Mouse (Mus musculus): ENCODE measurements at regions not wholly inside any gene's neighbourhood (a gene's known extent, or its start where the extent isn't known, plus 50 kb on each side); places are given as distances from the start of the nearest gene placed in this dataset.

GRCm38 (mm10) chr17:83967007-83967406 is 119.2 kb upstream of the Haao start:
- DNase-seq (ENCODE audit: low read depth in 2 of 2, low spot score in 2 of 2), result no peak

- no peak for DNase-seq (ENCODE audit: low read depth in 2 of 2, low spot score in 2 of 2)
Observed at GRCm38 (mm10) chr17:83964454-83965211, 116.9 kb upstream of the Haao start.

GRCm38 (mm10) chr17:83963561-83963960 is 115.8 kb upstream of the Haao start:
- DNase-seq (ENCODE audit: low read depth in 2 of 2, low spot score in 2 of 2), result no peak

DNA sequence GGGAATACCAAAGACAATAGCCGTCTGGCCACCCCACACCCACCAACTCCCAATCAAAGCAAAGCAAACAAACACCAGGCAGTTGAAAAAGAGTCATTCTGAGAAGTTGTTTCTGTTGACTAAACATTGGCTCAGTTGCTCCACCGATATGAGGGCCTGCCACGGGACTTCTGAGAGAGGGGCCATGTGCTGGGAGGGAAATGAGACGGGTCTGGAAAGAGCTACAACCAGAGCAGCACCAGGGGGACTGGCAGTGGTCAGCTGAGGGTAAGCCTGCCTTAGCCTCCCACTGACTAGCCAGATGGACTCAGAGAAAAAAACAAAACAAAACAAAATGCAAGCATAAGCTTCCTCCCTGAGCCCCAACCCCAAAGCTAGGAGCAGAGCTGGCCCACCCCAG is 115.1 kb upstream of the Haao start:
- no peak for DNase-seq (ENCODE audit: low read depth in 2 of 2, low spot score in 2 of 2)

- peak in 1 of 2 experiments; percentile 26 for DNase-seq (ENCODE audit: low read depth in 2 of 2, low spot score in 2 of 2)
Observed at GRCm38 (mm10) chr17:83962126-83962525, 114.4 kb upstream of the Haao start.

- no peak for DNase-seq (ENCODE audit: low read depth in 2 of 2, low spot score in 2 of 2)
Observed at GRCm38 (mm10) chr17:83960821-83961220, 113.1 kb upstream of the Haao start.

DNA sequence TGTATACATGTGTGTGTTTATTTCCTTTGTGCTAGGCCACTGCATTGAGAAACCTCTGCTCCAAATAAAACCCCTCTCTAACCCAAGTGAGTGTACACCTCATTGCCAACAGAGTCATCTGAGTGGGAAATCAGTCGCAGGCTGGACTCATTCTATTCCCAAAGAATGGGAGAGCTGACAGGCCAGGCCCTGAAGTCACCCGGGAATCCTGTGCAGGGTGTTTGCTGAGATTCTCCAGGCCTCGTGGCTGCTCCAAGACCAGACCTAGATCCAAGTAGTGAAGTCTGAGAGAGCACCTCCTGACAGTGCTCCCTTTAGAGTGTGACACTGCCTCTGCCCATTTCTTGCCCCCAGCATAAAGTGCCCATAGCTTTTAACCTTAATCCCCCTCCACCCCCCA is 112.4 kb upstream of the Haao start:
- no peak for DNase-seq (ENCODE audit: low read depth in 2 of 2, low spot score in 2 of 2)

DNA sequence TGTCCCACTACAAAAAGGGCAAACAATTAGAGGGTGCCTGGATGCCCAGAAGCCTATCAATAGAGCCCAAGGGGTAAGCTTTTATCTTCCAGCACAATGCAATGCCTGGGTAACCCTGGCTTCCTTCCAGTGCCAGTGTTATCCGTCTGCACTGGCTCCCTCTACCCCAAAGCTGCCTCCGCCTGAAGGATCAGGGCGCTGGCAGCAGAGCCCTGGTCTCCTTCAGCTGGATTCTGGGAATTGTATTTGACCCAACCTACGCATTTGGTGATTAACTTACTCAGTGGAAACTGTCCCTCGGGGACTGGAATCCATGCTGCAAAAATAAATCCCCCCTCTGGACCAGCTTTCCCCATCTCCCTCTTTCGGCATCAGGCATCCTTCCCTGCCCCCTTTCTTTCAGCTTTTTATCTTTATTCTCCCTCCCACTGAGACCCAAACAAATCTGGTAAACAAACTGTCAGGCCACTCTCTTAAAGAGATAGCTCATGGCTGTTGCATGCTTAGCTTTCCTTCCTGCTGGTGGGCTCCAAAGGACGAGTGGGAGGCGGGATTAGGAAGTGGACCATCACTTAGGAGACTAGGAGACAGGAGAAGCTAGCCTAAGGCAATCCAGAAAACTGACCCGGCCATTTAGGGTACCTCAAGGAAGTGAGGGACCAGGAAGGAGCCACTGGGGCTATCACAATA is 111.5 kb upstream of the Haao start:
- DNase-seq (ENCODE audit: low read depth in 2 of 2, low spot score in 2 of 2), result no peak

DNA sequence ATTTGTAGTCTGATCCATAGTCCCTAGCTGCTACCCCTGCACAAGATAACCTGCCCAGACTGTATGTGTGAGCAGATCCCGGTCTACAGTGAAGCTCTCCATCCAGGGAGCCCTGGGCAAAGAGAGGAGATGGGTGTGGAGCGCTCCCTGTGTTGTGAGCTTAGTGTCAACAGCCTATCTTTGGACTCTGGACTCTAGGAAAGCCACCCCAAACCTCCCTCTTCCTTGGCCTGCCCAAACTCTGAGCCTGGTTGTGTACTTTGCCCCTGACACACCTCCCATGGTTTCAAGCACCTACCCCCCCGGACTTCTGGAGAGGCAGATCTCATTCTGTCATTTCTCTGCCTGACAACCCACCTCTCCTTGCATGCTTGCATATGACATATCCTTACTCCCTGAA is 110.9 kb upstream of the Haao start:
- no peak for DNase-seq (ENCODE audit: low read depth in 2 of 2, low spot score in 2 of 2)

- DNase-seq (ENCODE audit: low read depth in 2 of 2, low spot score in 2 of 2), result no peak
Observed at GRCm38 (mm10) chr17:83957661-83958540, 110.1 kb upstream of the Haao start.

- DNase-seq (ENCODE audit: low read depth in 2 of 2, low spot score in 2 of 2), result no peak
Observed at GRCm38 (mm10) chr17:83956821-83957565, 109.2 kb upstream of the Haao start.

GRCm38 (mm10) chr17:83955978-83956377 is 108.2 kb upstream of the Haao start:
- DNase-seq (ENCODE audit: low read depth in 2 of 2, low spot score in 2 of 2), result no peak

GRCm38 (mm10) chr17:83955058-83955697 is 107.4 kb upstream of the Haao start:
- DNase-seq (ENCODE audit: low read depth in 2 of 2, low spot score in 2 of 2), result no peak

GRCm38 (mm10) chr17:83954291-83955057 is 106.7 kb upstream of the Haao start:
- DNase-seq (ENCODE audit: low read depth in 2 of 2, low spot score in 2 of 2), result no peak

- DNase-seq (ENCODE audit: low read depth in 2 of 2, low spot score in 2 of 2), result no peak
Observed at GRCm38 (mm10) chr17:83953656-83954055, 105.9 kb upstream of the Haao start.

GRCm38 (mm10) chr17:83946718-83947117 is 99.0 kb upstream of the Haao start:
- no peak for DNase-seq (ENCODE audit: low read depth in 2 of 2, low spot score in 2 of 2)

- DNase-seq (ENCODE audit: low read depth in 2 of 2, low spot score in 2 of 2), result no peak
Observed at GRCm38 (mm10) chr17:83939344-83939743, 91.6 kb upstream of the Haao start.

DNA sequence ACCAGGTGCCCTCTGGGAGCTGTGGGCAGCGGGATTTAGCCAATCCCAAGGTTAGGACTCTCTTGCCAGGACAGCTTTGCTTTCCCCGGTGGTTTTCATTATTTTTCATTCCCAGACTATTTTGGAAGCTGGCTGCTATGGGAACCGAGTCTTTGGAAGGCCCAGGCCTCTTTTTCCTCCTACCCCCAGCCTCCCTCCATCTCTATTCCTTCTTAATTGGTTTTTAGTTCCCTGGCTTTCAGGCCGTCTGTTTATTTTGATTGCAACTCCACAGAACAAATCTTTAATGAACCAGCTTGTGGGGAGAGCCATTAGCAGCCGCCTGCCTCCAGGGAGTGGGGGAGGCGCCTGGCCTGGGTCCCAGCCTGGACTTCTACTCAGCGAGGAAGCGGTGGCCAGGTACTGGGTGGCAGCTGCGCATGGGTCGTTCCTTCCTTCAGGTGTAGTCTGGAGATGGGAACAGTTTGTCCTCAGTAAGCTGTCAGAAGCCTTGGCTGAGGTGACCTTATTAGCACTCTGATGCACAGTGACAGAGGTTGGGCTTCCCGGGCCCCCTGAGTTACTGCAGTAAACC is 91.0 kb upstream of the Haao start:
- DNase-seq (ENCODE audit: low read depth in 2 of 2, low spot score in 2 of 2), result no peak

DNA sequence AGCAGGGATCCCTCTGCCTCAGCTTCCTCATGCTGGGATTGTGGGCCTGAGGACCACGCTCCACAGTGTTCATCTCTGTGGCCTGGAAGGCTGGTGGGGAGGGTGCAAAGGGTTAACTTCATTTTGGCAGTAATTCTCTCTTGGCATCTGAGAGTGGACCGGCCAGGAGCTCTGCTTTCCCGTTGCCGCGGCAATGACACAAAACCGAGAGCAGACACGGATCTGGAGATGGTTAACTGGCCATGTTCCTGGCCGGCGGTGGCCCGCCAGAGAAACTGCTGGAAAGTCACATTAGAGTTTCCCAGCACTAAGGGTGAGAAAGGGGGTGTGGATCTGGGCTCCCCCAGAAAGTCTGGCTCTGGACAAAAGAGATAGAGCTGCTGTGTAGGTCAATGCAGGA is 89.8 kb upstream of the Haao start:
- DNase-seq (ENCODE audit: low read depth in 2 of 2, low spot score in 2 of 2), result no peak
